Mouse (Mus musculus): ENCODE results near the gene Chst13. TPM values are rescaled to one million over a fixed set of nuclear protein-coding genes. Genes with fewer than 3 reads are reported as not detected.

Gene Chst13
- polyA plus RNA-seq, 1 experiment from 2014 or later = not detected

- Histone ChIP-seq H3K4me2 (no peak overlapping the region), H3K36me3 (ENCODE audit: control insufficient read depth, insufficient read depth, low read length) (no peaks in the 10 kb centered on the region), H3K27me3 (ENCODE audit: control insufficient read depth, insufficient read depth, low read length) (no peaks in the 10 kb centered on the region), H3K4me1 (ENCODE audit: control insufficient read depth, insufficient read depth, low read length) (no peaks in the 10 kb centered on the region), H3K27ac (ENCODE audit: low read depth, low read length) (no peak overlapping the region), H3K4me3 (ENCODE audit: low read depth, low read length) (no peak overlapping the region), H3K9me3 (ENCODE audit: control insufficient read depth, low read length) (no peaks in the 10 kb centered on the region), H3K9ac (ENCODE audit: low read length) (no peak overlapping the region)
- DNase-seq (ENCODE audit: low spot score, missing footprints) (no peak), ATAC-seq (ENCODE audit: low FRiP score) (no peak)
- 77% methylated on average over 5 of the region's 5 CpGs for WGBS
Measured at GRCm38 (mm10) chr6:90358142-90358541, 33.2 kb upstream of the Chst13 start.

- ATAC-seq (ENCODE audit: low FRiP score) (no peak), DNase-seq (ENCODE audit: low spot score, missing footprints) (no peak)
- Histone ChIP-seq H3K4me1 (ENCODE audit: control insufficient read depth, insufficient read depth, low read length) (no peaks in the 10 kb centered on the region), H3K27ac (ENCODE audit: low read depth, low read length) (no peak overlapping the region), H3K27me3 (ENCODE audit: control insufficient read depth, insufficient read depth, low read length) (no peaks in the 10 kb centered on the region), H3K4me2 (no peak overlapping the region), H3K9me3 (ENCODE audit: control insufficient read depth, low read length) (no peaks in the 10 kb centered on the region), H3K9ac (ENCODE audit: low read length) (no peak overlapping the region), H3K4me3 (ENCODE audit: low read depth, low read length) (no peak overlapping the region), H3K36me3 (ENCODE audit: control insufficient read depth, insufficient read depth, low read length) (no peaks in the 10 kb centered on the region)
- WGBS = 66% methylated on average over 2 of the region's 2 CpGs
Measured at GRCm38 (mm10) chr6:90350011-90350410, 25.0 kb upstream of the Chst13 start.

GRCm38 (mm10) chr6:90348500-90348899 is 23.5 kb upstream of the Chst13 start:
- Histone ChIP-seq H3K4me1 (ENCODE audit: control insufficient read depth, insufficient read depth, low read length) (no peaks in the 10 kb centered on the region), H3K4me3 (ENCODE audit: low read depth, low read length) (no peak overlapping the region), H3K4me2 (no peak overlapping the region), H3K27me3 (ENCODE audit: control insufficient read depth, insufficient read depth, low read length) (no peaks in the 10 kb centered on the region), H3K9me3 (ENCODE audit: control insufficient read depth, low read length) (no peaks in the 10 kb centered on the region), H3K36me3 (ENCODE audit: control insufficient read depth, insufficient read depth, low read length) (no peaks in the 10 kb centered on the region), H3K27ac (ENCODE audit: low read depth, low read length) (no peak overlapping the region), H3K9ac (ENCODE audit: low read length) (no peak overlapping the region)
- ATAC-seq (ENCODE audit: low FRiP score) (no peak), DNase-seq (ENCODE audit: low spot score, missing footprints) (no peak)
- 85% methylated on average over 4 of the region's 4 CpGs for WGBS

GRCm38 (mm10) chr6:90347183-90347582 is 22.2 kb upstream of the Chst13 start:
- Histone ChIP-seq H3K27ac (ENCODE audit: low read depth, low read length) (no peak overlapping the region), H3K4me2 (no peak overlapping the region), H3K36me3 (ENCODE audit: control insufficient read depth, insufficient read depth, low read length) (no peaks in the 10 kb centered on the region), H3K9me3 (ENCODE audit: control insufficient read depth, low read length) (no peaks in the 10 kb centered on the region), H3K4me1 (ENCODE audit: control insufficient read depth, insufficient read depth, low read length) (no peaks in the 10 kb centered on the region), H3K4me3 (ENCODE audit: low read depth, low read length) (no peak overlapping the region), H3K9ac (ENCODE audit: low read length) (no peak overlapping the region), H3K27me3 (ENCODE audit: control insufficient read depth, insufficient read depth, low read length) (no peaks in the 10 kb centered on the region)
- DNase-seq (ENCODE audit: low spot score, missing footprints) (no peak), ATAC-seq (ENCODE audit: low FRiP score) (no peak)
- WGBS = 74% methylated on average over 4 of the region's 4 CpGs

- no peak overlapping the region for H3K9ac ChIP-seq (ENCODE audit: low read length)
- H3K36me3 ChIP-seq (ENCODE audit: control insufficient read depth, insufficient read depth, low read length) = no peaks in the 10 kb centered on the region
- H3K9me3 ChIP-seq (ENCODE audit: control insufficient read depth, low read length) = no peaks in the 10 kb centered on the region
- H3K4me1 ChIP-seq (ENCODE audit: control insufficient read depth, insufficient read depth, low read length) = no peaks in the 10 kb centered on the region
- no peaks in the 10 kb centered on the region for H3K27me3 ChIP-seq (ENCODE audit: control insufficient read depth, insufficient read depth, low read length)
- DNase-seq (ENCODE audit: low spot score, missing footprints) (no peak), ATAC-seq (ENCODE audit: low FRiP score) (no peak)
- no peak overlapping the region for H3K4me2 ChIP-seq
- no peak overlapping the region for H3K27ac ChIP-seq (ENCODE audit: low read depth, low read length)
- no peak overlapping the region for H3K4me3 ChIP-seq (ENCODE audit: low read depth, low read length)
- WGBS = 85% methylated on average over 2 of the region's 2 CpGs
Measured at GRCm38 (mm10) chr6:90342343-90342742, 17.4 kb upstream of the Chst13 start.

- H3K4me3 ChIP-seq (ENCODE audit: low read depth, low read length) = no peak overlapping the region
- no peaks in the 10 kb centered on the region for H3K4me1 ChIP-seq (ENCODE audit: control insufficient read depth, insufficient read depth, low read length)
- H3K36me3 ChIP-seq (ENCODE audit: control insufficient read depth, insufficient read depth, low read length) = no peaks in the 10 kb centered on the region
- WGBS = 88% methylated on average over 3 of the region's 3 CpGs
- no peaks in the 10 kb centered on the region for H3K27me3 ChIP-seq (ENCODE audit: control insufficient read depth, insufficient read depth, low read length)
- H3K27ac ChIP-seq (ENCODE audit: low read depth, low read length) = no peak overlapping the region
- no peak overlapping the region for H3K4me2 ChIP-seq
- DNase-seq (ENCODE audit: low spot score, missing footprints) (no peak), ATAC-seq (ENCODE audit: low FRiP score) (no peak)
- H3K9ac ChIP-seq (ENCODE audit: low read length) = no peak overlapping the region
- no peaks in the 10 kb centered on the region for H3K9me3 ChIP-seq (ENCODE audit: control insufficient read depth, low read length)
Measured at GRCm38 (mm10) chr6:90334244-90334643, 9.3 kb upstream of the Chst13 start.

GRCm38 (mm10) chr6:90332561-90333425 is 7.8 kb upstream of the Chst13 start, which contains the start of gene Uroc1:
Uroc1 (plus strand) TSS chr6:90333284.
- H3K27ac ChIP-seq (ENCODE audit: low read depth, low read length) = no peak within 1 kb of the TSS
- no peak within 1 kb of the TSS for H3K4me2 ChIP-seq
- no peaks in the 10 kb centered on the region for H3K27me3 ChIP-seq (ENCODE audit: control insufficient read depth, insufficient read depth, low read length)
- H3K36me3 ChIP-seq (ENCODE audit: control insufficient read depth, insufficient read depth, low read length) = no peaks in the 10 kb centered on the region
- no peak within 1 kb of the TSS for H3K4me3 ChIP-seq (ENCODE audit: low read depth, low read length)
- WGBS = 82% methylated on average over 7 of the region's 7 CpGs
- no peaks in the 10 kb centered on the region for H3K9me3 ChIP-seq (ENCODE audit: control insufficient read depth, low read length)
- H3K9ac ChIP-seq (ENCODE audit: low read length) = no peak within 1 kb of the TSS
- no peak for DNase-seq (ENCODE audit: low spot score, missing footprints)
- H3K4me1 ChIP-seq (ENCODE audit: control insufficient read depth, insufficient read depth, low read length) = no peaks in the 10 kb centered on the region
- ATAC-seq (ENCODE audit: low FRiP score) = no peak

GRCm38 (mm10) chr6:90329953-90330352 is 5.0 kb upstream of the Chst13 start:
- WGBS = 65% methylated on average over 1 of the region's 1 CpGs
- ATAC-seq (ENCODE audit: low FRiP score) (no peak), DNase-seq (ENCODE audit: low spot score, missing footprints) (no peak)
- Histone ChIP-seq H3K4me2 (no peak overlapping the region), H3K4me1 (ENCODE audit: control insufficient read depth, insufficient read depth, low read length) (no peaks in the 10 kb centered on the region), H3K27ac (ENCODE audit: low read depth, low read length) (no peak overlapping the region), H3K9me3 (ENCODE audit: control insufficient read depth, low read length) (no peaks in the 10 kb centered on the region), H3K36me3 (ENCODE audit: control insufficient read depth, insufficient read depth, low read length) (no peaks in the 10 kb centered on the region), H3K9ac (ENCODE audit: low read length) (no peak overlapping the region), H3K27me3 (ENCODE audit: control insufficient read depth, insufficient read depth, low read length) (no peaks in the 10 kb centered on the region), H3K4me3 (ENCODE audit: low read depth, low read length) (no peak overlapping the region)

- DNase-seq (ENCODE audit: low spot score, missing footprints) (no peak), ATAC-seq (ENCODE audit: low FRiP score) (no peak)
- H3K27me3 ChIP-seq (ENCODE audit: control insufficient read depth, insufficient read depth, low read length) = no peaks in the 10 kb centered on the region
- no peak overlapping the region for H3K4me3 ChIP-seq (ENCODE audit: low read depth, low read length)
- H3K4me1 ChIP-seq (ENCODE audit: control insufficient read depth, insufficient read depth, low read length) = no peaks in the 10 kb centered on the region
- H3K27ac ChIP-seq (ENCODE audit: low read depth, low read length) = no peak overlapping the region
- H3K9me3 ChIP-seq (ENCODE audit: control insufficient read depth, low read length) = no peaks in the 10 kb centered on the region
- no peaks in the 10 kb centered on the region for H3K36me3 ChIP-seq (ENCODE audit: control insufficient read depth, insufficient read depth, low read length)
- no peak overlapping the region for H3K4me2 ChIP-seq
- no peak overlapping the region for H3K9ac ChIP-seq (ENCODE audit: low read length)
- 28% methylated on average over 6 of the region's 6 CpGs for WGBS
Measured at GRCm38 (mm10) chr6:90327670-90328069, 2.7 kb upstream of the Chst13 start.
